Mouse (Mus musculus) adrenal gland, adult 2 months (tissue): Measurements from ENCODE around the gene Ints3. TPM values are rescaled to one million over a fixed set of nuclear protein-coding genes. Genes with fewer than 3 reads are reported as not detected.

ENCODE experiments used
- DNase-seq: peaks from one replicate; pipeline ENCODE4 v3.0.0; 2021
- long read RNA-seq: library from polyadenylated mRNA; stranded (forward); transcript quantifications from one replicate; pipeline ENCODE4 v2.0.0, GENCODE M21; 2021
- polyA plus RNA-seq: library from polyadenylated mRNA; depleted of rRNA; stranded (reverse); fragments of >200 nt; gene quantifications from 2 replicates; pipeline ENCODE4 v1.2.3, GENCODE M21; 2012; rRNA removed
- total RNA-seq, 2 experiments: library from RNA; stranded (reverse); gene quantifications; 2 replicates each; pipeline ENCODE4 v1.2.3; 2021

The Ints3 gene
- total RNA-seq (10 to 100 TPM; 81.0 to 90.6 TPM), polyA plus RNA-seq (32.2 and 40.2 TPM in 2 replicates)
- long read RNA-seq, full-length matches to known transcripts = 44 of 85 reads
- long read RNA-seq, partial matches to known transcripts = 16 of 85 reads
- long read RNA-seq, other reads (novel, unspliced or antisense) = 25 of 85 reads

DNA sequence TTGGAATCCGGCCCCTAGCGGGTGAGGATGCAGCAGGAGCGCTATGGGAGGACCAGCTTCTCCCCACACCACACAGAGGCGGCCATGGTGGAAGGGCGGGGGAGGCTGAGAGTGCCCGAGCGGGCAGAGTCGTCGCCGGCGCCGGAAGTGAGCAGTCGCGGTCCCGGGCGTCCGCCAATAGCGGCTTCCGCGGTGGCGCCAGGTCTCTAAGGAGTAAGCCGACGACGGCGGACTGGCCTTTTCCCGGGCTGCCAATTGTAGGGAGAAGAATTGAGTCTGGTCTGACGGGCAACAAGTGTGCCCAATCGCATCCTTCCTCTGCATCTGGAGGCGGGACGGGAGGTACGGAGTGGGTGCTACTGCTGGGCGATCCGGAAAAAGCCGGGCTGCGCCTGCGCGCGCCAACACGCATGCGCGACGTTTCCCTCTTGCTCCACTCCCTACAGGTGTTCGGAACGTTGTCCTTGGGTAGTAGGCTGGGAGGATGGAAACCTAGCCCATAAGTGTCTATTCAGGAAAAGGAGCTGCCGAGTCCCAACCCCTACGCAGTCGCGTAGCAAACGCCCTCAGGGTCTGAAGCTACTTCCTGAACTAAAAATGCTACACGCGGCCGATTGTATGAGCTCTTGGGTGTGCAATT is at the start of gene Ints3:
Ints3 (minus strand) TSS at position 242 of the 640 bp plus-strand sequence.
- peak; percentile 100 for DNase-seq

DNA sequence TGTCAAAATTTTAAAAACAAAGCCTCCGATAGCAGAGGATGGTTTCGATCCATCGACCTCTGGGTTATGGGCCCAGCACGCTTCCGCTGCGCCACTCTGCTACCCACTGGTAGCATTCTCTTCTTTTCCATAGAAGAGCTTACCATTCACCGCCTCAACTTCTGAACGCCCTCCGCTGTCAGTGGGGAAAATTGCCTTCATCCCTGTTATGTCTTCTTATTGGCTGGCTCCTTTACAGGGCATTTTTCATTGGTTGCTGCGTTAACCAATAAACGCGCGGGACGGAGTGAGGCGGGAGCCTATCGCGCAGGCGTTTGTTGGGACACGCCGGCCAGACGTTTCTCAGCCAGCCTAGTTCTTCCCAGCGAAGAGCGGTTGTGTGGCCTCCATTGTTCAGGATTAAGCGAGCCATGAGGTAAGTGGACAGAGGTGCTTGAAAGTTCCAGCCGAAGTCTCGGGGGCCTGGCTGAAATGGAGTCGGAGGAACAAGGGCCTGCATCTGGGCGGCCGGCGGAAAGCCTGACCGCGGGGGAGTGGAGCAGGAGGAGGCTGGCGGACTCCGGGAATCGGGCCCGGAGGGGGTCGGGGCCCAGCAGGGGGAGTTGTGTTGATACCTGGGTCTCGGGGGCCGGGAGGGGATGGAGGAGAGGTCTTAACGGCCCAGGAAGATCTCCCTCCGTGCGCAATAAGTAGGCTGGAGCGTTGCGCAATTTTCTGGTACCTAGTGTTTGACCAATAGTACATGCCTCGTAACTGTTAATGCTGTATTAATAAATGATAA is 42.6 kb upstream of the Ints3 start, which contains the start of gene Ilf2:
Ilf2 (plus strand) TSS at position 296 of the 781 bp plus-strand sequence.
- peak; percentile 96 for DNase-seq

DNA sequence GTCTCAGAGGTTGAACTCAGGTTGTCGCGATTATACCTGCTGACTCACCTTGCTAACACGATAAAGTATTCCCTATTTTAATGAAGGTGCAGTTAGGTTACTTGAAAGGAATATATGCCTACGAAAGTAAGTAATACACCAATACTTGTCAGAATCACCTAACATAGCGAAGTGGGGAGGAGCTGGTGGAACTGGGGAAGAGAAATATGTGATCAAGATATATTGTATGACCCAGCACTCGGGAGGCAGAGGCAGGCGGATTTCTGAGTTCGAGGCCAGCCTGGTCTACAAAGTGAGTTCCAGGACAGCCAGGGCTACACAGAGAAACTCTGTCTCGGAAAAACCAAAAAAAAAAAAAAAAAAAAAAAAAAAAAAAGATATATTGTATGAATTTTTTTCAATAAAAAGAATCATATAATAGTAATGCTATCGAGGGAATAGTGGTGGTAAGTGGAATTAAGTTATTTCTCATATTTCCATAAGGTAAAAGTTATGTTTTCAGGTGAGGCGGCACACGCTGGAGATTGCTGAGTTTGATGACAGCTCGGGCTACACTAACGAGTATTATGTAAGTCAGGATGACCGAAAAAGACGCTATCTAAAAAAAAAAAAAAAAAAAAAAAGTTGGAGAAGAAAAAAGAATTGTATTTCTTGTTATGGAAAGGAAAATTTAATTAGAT is 41.9 kb upstream of the Ints3 start:
- no peak for DNase-seq

DNA sequence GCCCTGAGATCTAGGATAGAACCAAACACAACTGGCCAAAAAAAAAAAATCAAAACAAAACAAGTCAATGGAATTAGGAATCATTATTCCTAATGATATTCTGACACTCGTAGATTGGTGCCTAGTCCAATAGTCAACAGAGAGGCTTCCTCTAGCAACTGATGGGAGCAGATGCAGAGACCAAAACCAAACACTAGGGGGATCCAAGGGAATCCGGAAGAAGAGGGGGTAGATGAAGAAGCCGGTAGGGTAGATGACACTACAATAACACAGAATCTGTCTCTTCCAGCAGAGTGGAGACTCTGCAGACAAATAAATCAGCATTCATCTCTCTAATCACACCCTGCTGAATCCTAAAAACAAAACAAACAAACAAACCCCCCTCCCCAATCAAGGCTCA is 38.8 kb upstream of the Ints3 start:
- peak; percentile 75 for DNase-seq

DNA sequence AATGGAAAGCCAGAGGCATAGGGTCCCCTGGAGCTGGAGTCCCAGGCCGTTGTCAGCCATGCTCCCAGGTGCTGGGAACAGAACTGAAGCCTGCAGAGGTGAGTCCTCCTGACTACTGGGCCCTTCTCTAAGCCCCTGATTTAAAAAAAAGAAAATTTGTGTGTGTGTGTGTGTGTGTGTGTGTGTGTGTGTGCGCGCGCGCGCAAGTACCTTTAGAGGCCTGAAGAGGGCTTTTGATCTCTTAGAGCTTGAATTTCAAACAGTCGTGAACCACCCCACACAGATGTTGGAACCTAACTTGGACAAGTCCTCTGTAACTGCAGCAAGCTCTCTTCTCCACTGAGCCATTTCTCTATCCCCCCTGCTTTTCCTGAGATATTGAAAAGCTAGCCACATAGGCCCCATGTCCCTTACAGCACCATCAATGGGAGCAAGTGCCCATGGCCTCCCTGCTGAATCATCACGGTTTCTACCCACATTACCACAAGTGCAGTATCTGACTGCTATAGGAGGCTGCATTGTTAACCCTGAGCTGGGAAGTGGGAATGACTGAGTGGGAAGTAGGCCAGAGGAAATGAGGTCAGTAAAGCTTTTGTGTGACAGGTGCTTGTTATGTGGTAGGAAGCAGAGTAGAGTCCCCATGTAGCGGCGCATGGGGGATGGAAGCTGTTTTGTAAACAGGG is 34.3 kb upstream of the Ints3 start:
- no peak for DNase-seq

DNA sequence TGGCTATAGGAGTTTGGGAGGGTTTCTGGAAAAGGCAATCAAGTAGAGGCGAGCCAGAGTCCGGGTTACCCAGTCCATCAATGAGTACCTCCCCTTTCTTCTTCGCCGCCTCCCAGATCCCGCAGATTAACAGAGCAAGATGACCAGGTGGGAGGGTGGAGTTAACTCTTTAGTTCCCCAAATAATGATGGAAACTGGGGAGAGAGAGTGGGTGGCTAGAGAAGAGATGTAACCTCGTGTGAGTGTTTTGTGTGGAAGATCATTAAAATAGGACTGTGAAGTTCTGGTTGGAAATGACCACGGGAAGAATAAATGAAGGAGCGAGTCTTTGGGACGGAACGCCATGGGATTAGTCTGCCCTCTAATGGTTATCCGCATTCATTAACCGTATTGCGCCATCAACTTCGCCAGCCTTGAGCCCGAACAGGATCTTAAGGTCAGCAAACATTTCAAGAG is 32.9 kb upstream of the Ints3 start:
- DNase-seq = peak; percentile 87

DNA sequence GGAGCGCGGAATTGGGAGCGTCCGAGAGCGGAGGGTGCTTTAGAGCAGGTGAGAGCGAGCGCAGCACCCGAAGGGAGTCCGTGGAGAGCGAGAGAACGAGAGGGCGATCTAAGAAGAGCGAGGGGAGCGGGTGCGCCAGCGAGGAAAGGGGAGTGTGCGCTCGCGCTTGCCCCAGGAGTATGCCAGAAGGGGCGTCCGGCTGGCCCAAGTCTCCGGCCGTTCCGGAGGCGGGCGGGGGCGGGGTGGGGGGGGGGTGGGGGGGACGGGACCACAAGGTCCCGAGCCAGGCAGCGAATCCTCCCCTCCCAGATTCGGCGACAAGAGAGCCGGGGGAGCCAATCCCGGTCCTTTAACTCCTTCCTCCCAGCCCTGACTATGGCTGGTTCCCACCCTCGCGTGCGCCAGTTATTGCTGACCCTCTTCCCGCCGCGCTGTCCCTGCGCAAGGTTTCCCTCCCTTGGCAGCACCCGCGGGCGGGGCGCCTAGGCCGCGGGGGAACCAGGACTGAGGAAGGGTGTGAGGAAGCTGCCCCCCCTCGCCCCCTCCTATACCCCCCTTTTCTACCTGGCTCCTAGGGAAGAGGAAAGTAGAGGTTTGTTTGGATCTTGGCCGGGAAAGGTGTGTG is 32.4 kb upstream of the Ints3 start, which contains the start of gene Npr1:
Npr1 (minus strand) TSS at position 181 of the 625 bp plus-strand sequence.
- DNase-seq = peak; percentile 87

DNA sequence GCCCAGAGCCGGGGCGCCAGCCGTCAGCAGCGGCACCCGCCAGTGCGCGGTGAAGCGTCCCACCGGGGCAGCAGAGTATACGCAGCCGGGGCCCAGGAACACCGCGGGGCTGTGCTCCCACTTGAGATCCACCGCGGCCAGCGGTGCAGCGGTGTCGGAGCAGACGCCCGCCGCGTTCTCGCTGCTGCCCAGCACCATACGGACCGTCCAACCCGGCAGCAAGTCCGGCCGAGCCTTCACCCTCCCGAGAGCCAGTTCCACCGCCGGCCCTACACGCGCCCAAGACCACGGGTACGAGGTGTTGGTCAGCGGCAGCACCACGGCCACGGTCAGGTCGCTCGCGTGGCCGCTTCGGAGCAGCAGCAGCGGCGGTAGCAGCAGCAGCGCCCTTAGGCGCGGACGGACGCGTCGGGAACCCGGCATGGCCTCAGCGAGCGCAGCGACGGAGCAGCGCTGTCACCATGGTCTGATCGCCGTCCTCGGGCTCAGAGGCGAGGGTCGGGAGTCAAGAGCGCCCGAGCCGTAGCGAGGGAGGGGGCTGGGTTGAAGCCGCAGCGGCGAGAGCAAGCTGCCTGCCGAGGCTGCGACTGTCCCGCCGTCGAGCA is 31.8 kb upstream of the Ints3 start:
- DNase-seq = peak; percentile 67

DNA sequence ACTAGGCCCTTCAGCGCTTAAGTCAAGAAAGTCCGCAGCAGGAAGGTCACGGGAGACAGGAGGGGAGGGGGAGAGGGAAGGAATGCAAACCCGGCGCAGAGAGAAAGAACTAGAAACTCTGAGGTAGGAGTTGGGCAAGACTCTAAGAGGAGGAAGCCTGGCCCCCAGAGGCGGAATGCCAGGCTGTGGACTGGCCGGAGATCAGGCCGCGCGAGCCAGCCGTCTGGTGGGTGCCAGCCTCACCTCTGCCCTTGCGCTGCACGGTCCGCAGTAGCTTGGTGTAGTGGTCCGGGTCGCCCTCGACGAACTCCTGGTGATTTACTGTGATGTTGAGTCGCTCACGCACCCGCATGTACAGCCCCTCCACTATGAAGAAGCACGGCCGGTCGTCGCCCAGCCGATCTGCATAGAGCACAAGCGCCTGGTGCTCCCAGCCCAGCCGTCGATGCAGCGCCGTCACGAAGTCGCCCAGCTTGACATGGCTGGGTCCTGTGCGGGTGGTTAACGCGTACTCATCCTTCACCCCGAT is 31.2 kb upstream of the Ints3 start:
- peak; percentile 80 for DNase-seq

DNA sequence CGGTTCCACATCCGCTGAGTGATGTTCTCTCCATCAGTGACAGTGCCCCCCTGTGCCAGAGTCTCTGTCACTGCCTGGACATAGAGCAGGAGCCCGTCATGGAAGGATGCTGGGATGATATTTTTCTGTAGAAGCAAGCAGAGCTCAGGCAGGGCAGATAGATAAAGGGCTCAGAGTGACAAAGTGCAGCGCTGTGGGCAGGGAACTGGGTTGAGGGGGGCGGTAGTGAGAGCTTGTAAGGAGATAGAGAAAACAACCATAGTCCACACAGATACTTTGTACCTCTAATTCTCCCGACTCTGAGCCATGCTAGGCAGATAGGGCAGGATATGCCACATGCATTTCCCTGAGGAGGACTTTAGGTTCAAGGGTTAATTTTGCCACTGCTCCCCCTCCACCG is 29.2 kb upstream of the Ints3 start:
- DNase-seq = no peak

DNA sequence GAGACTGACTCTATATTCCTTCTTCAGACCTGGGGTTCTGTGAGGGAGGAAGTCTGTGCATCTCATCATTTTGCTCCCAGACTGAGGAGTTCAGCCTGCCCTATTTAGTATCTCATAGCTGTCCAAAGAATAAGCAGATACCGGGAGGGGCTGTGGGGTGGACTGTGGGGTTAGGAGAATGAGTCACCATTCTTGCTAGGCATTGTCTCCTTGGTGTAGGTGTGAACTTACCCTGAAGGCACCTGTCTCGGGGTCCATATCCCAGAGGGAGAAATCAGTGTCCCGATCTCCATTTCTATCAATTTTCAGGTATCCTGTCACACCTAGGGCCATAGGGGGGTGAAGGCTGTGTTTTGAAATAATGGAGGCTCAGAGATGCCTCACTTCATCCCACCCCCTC is 28.5 kb upstream of the Ints3 start:
- no peak for DNase-seq

DNA sequence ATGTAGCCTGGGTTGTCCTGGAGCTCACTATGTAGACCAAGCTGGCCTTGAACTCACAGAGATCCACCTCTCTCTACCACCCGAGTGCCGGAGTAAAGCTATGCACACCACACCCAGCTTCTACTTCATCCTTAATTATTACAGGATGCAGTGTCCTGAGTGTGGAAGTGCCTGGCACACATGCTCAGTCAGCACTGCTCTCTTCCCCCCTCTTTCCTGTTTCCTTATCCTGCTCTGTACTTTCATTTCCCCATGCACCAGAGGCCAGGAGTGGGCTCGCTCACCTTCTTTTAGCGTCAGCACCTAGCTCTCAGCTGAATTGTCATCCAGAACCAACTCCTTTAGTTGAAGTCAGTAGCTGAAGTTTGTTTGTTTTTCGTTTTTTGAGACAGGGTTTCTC is 26.9 kb upstream of the Ints3 start:
- DNase-seq = no peak

DNA sequence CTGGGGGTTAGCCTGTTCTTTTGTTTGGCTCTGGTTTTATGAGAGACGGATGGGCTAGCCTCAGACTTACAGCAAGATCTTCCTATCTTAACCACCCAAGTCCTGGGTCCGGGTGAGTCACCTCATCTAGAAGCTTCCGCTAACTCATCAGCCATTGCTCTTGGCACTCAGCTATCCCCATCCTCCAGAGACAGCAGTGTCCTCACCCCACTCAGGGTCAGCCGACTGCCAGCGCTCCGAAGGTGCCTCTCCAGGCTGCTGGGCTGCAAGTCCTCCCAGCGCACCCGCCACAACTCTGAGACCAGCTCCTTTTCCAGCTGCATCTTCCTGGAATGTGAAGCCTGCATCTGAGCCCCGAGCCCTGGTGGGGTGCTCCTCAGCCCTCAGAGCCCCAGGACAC is 26.3 kb upstream of the Ints3 start:
- DNase-seq = peak; percentile 65

DNA sequence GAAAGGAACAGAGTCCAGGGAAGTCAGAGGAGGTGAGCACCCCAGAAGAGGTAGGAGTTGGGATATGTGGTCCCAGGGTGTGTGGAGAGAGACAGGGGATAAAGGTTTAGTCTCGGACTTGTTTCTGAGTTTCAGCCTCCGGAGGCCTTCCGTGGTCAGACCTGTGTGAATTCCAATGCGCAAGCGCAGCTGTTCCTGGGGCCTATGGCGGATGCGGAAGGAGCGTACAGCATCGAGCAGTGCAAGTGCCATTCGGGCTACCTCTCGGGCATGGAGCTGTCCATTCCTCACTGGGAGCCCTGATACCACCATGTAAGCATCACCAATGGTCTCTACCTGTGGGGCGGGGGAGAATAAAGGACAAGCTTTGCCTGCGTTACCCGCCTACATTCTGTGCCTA is 21.5 kb upstream of the Ints3 start:
- no peak for DNase-seq

DNA sequence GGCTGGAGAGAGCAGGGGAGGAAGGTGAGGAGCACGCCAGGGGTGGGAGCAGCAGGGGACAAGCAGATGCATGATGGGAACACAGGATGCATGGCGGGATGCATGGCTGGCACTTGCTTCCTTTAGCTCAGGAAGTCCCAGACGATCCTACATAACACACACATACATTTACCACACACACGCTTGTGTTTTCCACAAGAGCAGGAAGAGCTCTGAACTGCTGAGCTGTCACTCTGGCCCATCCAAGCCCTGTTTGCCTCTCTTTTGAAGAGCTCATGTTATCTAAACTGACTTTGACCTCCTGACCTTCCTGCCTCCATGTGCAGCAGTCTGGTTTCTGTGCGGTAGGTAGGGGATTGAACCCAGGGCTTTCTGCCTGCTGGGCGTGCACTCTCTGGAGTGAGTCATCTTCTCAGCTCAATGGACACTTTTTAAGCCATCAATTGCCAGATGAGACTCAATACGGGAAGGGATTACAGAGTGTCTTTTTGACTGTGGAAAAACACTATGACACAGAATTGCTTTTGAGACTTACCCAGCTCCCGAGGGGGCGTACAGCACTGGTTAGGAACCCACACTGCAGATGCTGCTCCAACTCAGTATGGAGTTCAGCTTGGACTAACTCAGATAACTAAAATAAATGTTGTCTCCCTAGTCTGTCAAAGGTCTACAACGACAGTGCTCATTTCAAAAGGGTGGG is 18.1 kb upstream of the Ints3 start:
- no peak for DNase-seq

DNA sequence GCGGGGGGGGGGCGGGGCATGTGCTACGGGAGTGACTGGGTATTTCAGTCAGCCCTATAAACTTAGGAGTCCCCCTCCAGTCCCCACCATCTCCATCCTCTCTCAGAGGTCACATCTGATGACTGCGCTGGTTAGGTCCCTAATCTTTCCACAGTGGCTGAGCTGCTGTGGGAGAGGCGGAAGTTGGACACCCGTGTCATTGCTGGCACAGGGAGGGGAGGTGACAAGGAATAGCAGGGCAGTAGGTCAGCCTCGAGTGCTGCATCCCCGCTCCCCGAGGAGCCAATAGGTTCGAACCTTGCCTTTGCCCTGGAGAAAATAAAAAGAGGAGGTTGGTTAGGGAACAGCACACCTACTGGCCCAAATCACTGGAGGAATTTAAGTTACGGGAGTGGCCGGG is 17.5 kb upstream of the Ints3 start:
- no peak for DNase-seq

DNA sequence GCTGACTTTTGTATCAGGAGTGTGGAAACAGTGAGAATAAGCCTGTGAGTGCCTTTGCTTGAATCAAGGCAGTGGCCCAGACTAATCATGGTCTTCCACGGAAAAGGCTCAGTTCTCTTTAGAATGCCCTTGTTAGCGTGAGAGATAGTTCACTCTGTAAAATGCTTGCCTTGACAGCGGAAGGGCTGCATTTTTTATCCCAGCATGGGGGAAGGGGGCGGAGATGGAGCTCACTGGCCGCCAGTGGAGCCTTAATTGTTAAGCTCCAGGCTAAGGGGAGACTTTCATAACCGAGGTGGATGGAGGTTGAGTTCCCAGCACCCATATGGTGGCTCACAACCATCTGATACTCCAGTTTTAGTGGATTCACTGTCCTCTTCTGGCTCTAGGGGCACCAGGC is 15.2 kb upstream of the Ints3 start:
- DNase-seq = no peak

DNA sequence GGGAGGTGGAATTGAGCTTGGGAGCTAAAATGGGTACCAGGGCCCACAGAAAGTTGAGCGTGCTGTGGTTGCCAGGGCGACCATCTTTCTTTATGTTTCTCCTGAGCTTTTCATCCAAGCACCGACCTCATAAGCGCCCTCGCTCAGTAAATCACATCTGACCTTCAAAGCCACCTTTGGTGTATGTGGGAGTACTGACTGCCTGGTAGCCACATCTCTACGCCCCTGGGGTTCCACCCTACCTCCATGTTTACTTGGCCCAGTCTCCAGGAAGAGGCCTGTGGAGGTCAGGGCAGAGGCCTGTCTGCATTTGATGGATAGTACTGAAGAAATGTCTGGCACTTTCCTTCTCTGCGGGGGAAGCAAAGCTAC is 13.7 kb upstream of the Ints3 start:
- DNase-seq = peak; percentile 62

DNA sequence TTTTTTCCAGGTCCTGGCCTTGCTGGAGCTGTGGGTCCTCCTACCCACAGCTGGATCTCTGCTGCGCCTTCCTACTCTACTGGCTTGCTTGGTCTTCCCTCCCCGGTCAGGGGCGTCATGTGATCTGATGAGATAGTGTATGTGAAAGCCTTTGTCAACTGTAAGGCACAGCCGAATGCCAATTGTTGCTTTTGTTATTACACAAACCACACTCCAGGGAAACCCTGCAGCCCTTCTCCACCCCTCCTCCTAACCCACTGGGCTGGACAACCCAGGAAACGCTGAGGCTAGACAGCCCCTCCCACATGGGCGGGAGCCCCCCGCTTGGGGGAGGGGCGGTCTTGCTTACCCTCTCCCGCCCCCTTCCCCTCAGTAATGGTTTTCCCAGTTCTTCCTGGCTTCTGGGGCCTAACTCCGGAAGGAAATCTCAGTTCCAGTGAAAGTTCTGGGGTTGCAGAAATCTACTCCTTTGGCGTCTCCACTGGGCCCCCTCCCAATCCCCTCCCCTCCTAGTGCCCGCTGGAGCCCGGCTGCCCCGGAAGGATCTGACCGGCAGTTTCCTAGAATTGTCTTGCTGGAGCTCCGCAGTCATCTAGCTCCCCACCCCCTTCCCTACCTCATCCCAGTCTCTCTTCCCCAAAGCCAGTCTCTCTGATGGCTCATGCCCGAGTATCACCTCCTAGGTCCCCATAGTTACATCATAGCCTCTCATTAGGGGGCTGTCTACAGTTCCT is 13.1 kb upstream of the Ints3 start:
- DNase-seq = peak; percentile 93
